Mouse (Mus musculus) stomach, embryonic 16.5 days (tissue): ENCODE results near the gene Ssxb9. TPM values are rescaled to one million over a fixed set of nuclear protein-coding genes. Genes with fewer than 3 reads are reported as not detected.
"Not testable (repeated sequence)": the region's sequence is repeated elsewhere in the genome, so short reads cannot be mapped to it uniquely, and the experiment has no call there.

Experiments used
- ATAC-seq: fragments of 200-750 bp; cut with Nextera tagmentation; 2 replicates; pipeline ENCODE4 v1.8.0; 2017; ENCODE audit warnings: moderate number of reproducible peaks, moderate TSS enrichment; ENCODE audit not compliant: insufficient read depth, low FRiP score
- H3K27ac ChIP-seq: fragments of 300-500 bp; sonication (generic); 2 replicates; pipeline ENCODE4 v1.5.1; 2014; ENCODE audit warnings: low read length
- H3K27me3 ChIP-seq: fragments of 300-500 bp; sonication (generic); 2 replicates; pipeline ENCODE4 v1.6.1; 2014; ENCODE audit warnings: low read length, control low read depth, mixed read lengths; ENCODE audit not compliant: control insufficient read depth, insufficient read depth
- H3K36me3 ChIP-seq: fragments of 300-500 bp; sonication (generic); 2 replicates; pipeline ENCODE4 v1.6.1; 2014; ENCODE audit warnings: low read length; ENCODE audit not compliant: control insufficient read depth, insufficient read depth
- H3K4me1 ChIP-seq: fragments of 300-500 bp; sonication (generic); 2 replicates; pipeline ENCODE4 v1.6.1; 2014; ENCODE audit warnings: low read length, control low read depth, mixed read lengths; ENCODE audit not compliant: control insufficient read depth, insufficient read depth
- H3K4me2 ChIP-seq: fragments of 300-500 bp; sonication (generic); 2 replicates; pipeline ENCODE4 v1.6.1; 2014; ENCODE audit warnings: low read depth, low read length, mixed read lengths
- H3K4me3 ChIP-seq: fragments of 300-500 bp; sonication (generic); replicated peaks from 2 replicates; pipeline ENCODE4 v1.5.1; 2014; ENCODE audit warnings: mild to moderate bottlenecking, low read length
- H3K9ac ChIP-seq: fragments of 300-500 bp; sonication (generic); 2 replicates; pipeline ENCODE4 v1.6.1; 2014; ENCODE audit warnings: low read length
- H3K9me3 ChIP-seq: fragments of 300-500 bp; sonication (generic); replicated peaks from 2 replicates; pipeline ENCODE4 v1.6.1; 2016; ENCODE audit warnings: low read length, control low read depth; ENCODE audit not compliant: control insufficient read depth
- WGBS: fragments of 180-500 bp; shearing (Covaris S2); extraction: QIAGEN DNeasy Blood & Tissue Kit; methylation state at CpG from one replicate; pipeline ENCODE4 v1.1.7; 2014; 5-methylcytosine and 5-hydroxymethylcytosine counted together
- polyA plus RNA-seq: library from polyadenylated mRNA; unstranded; fragments of >200 nt; fragmentation: Nextera tagmentation; extraction: Ambion mirVana; gene quantifications from 2 replicates; pipeline ENCODE4 v1.2.1, GENCODE M21; 2015

Gene Ssxb9
- not detected in 2 replicates for polyA plus RNA-seq

- not testable (repeated sequence) for H3K4me1 ChIP-seq, H3K9me3 ChIP-seq, H3K9ac ChIP-seq, ATAC-seq, H3K27me3 ChIP-seq, H3K27ac ChIP-seq, H3K36me3 ChIP-seq, H3K4me3 ChIP-seq, H3K4me2 ChIP-seq
- 27% methylated on average over 1 of the region's 1 CpGs for WGBS
These were observed at the start of gene Ssxb9 for GRCm38 (mm10) chrX:8366678-8367077. Ssxb9 (plus strand) TSS chrX:8366978.

- H3K9me3 ChIP-seq = no peaks in the 10 kb centered on the region
- H3K4me1 ChIP-seq = no peaks in the 10 kb centered on the region
- no peak within 1 kb of the TSS for H3K27ac ChIP-seq
- no peak within 1 kb of the TSS for H3K9ac ChIP-seq
- 43% methylated on average over 2 of the region's 2 CpGs for WGBS
- no peak for ATAC-seq
- no peak within 1 kb of the TSS for H3K4me3 ChIP-seq
- no peaks in the 10 kb centered on the region for H3K27me3 ChIP-seq
- no peak within 1 kb of the TSS for H3K4me2 ChIP-seq
- no peaks in the 10 kb centered on the region for H3K36me3 ChIP-seq
These were observed 39.7 kb upstream of the Ssxb9 start, which contains the start of gene Ssxb10 for GRCm38 (mm10) chrX:8327124-8327523. Ssxb10 (plus strand) TSS chrX:8327424.

GRCm38 (mm10) chrX:8413005-8413404 lies 46.2 kb downstream of the Ssxb9 start, which contains the start of gene Ssxb1:
Ssxb1 (plus strand) TSS chrX:8413305.
- not testable (repeated sequence) for H3K36me3 ChIP-seq, H3K27me3 ChIP-seq, H3K4me3 ChIP-seq, H3K9ac ChIP-seq, H3K4me2 ChIP-seq, H3K27ac ChIP-seq, H3K4me1 ChIP-seq, H3K9me3 ChIP-seq, ATAC-seq
- 19% methylated on average over 1 of the region's 1 CpGs for WGBS

Other genes starting within 250 kb of the Ssxb9 start
- gene Wdr13, start 234.1 kb upstream of the Ssxb9 start, polyA plus RNA-seq = 31.5 and 35.5 TPM in 2 replicates
- gene Rbm3, start 221.1 kb upstream of the Ssxb9 start, polyA plus RNA-seq = 396 and 404 TPM in 2 replicates
- gene Tbc1d25, start 190.8 kb upstream of the Ssxb9 start, polyA plus RNA-seq = 10.9 and 11.6 TPM in 2 replicates
- gene Ebp, start 173.5 kb upstream of the Ssxb9 start, polyA plus RNA-seq = 53.3 and 67.0 TPM in 2 replicates
- gene Porcn, start 160.5 kb upstream of the Ssxb9 start, polyA plus RNA-seq = 13.8 and 15.9 TPM in 2 replicates
- 35.1 and 39.1 TPM in 2 replicates for gene Ftsj1, start 114.6 kb upstream of the Ssxb9 start, polyA plus RNA-seq
- 26.0 and 31.3 TPM in 2 replicates for gene Slc38a5, start 95.8 kb upstream of the Ssxb9 start, polyA plus RNA-seq
- gene Ssxb10, start 39.6 kb upstream of the Ssxb9 start, polyA plus RNA-seq = not detected in 2 replicates
- gene Ssxb1, start 46.3 kb downstream of the Ssxb9 start, polyA plus RNA-seq = not detected in 2 replicates
- not detected in 2 replicates for gene Ssxb2, start 94.7 kb downstream of the Ssxb9 start, polyA plus RNA-seq
- not detected in 2 replicates for gene Gm14459, start 158.0 kb downstream of the Ssxb9 start, polyA plus RNA-seq
- not detected in 2 replicates for gene Ssxb6, start 181.3 kb downstream of the Ssxb9 start, polyA plus RNA-seq
- gene Ssxb3, start 224.8 kb downstream of the Ssxb9 start, polyA plus RNA-seq = not detected in 2 replicates